Mouse (Mus musculus) intestine, embryonic 14.5 days (tissue): ENCODE measurements around the gene Chek2. TPM values are rescaled to one million over a fixed set of nuclear protein-coding genes. Genes with fewer than 3 reads are reported as not detected.

Source experiments
- ATAC-seq: fragments of 200-750 bp; cut with Nextera tagmentation; replicated peaks from 2 replicates; pipeline ENCODE4 v1.8.0; 2017; ENCODE audit warnings: low read depth, moderate number of reproducible peaks, moderate TSS enrichment, moderate library complexity; ENCODE audit not compliant: low FRiP score, low TSS enrichment
- DNase-seq: peaks from one replicate; pipeline ENCODE4 v3.0.0-alpha.2; 2018; ENCODE audit warnings: low spot score
- H3K27ac ChIP-seq: fragments of 300-500 bp; sonication (generic); 2 replicates; pipeline ENCODE4 v1.5.1; 2014; ENCODE audit warnings: low read depth, mild to moderate bottlenecking, control low read depth
- H3K27me3 ChIP-seq: fragments of 300-500 bp; sonication (generic); replicated peaks from 2 replicates; pipeline ENCODE4 v1.6.1; 2014; ENCODE audit warnings: low read length, control low read depth; ENCODE audit not compliant: control insufficient read depth, insufficient read depth
- H3K36me3 ChIP-seq: fragments of 300-500 bp; sonication (generic); 2 replicates; pipeline ENCODE4 v1.6.1; 2014; ENCODE audit warnings: low read length, control low read depth; ENCODE audit not compliant: control insufficient read depth, insufficient read depth
- H3K4me1 ChIP-seq: fragments of 300-500 bp; sonication (generic); replicated peaks from 2 replicates; pipeline ENCODE4 v1.6.1; 2014; ENCODE audit warnings: low read length, control low read depth, mixed read lengths; ENCODE audit not compliant: control insufficient read depth, insufficient read depth
- H3K4me2 ChIP-seq: fragments of 300-500 bp; sonication (generic); 2 replicates; pipeline ENCODE4 v1.6.1; 2014; ENCODE audit warnings: low read length
- H3K4me3 ChIP-seq: fragments of 300-500 bp; sonication (generic); 2 replicates; pipeline ENCODE4 v1.5.1; 2014; ENCODE audit warnings: low read depth, low read length, control low read depth, mixed read lengths
- H3K9ac ChIP-seq: fragments of 300-500 bp; sonication (generic); 2 replicates; pipeline ENCODE4 v1.6.1; 2014; ENCODE audit warnings: mild to moderate bottlenecking, low read length
- H3K9me3 ChIP-seq: fragments of 300-500 bp; sonication (generic); 2 replicates; pipeline ENCODE4 v1.6.1; 2016; ENCODE audit warnings: low read length, control low read depth; ENCODE audit not compliant: control insufficient read depth
- WGBS: fragments of 180-500 bp; shearing (Covaris S2); extraction: QIAGEN DNeasy Blood & Tissue Kit; methylation state at CpG from one replicate; pipeline ENCODE4 v1.1.7; 2014; 5-methylcytosine and 5-hydroxymethylcytosine counted together
- polyA plus RNA-seq: library from polyadenylated mRNA; unstranded; fragments of >200 nt; fragmentation: Nextera tagmentation; extraction: Ambion mirVana; gene quantifications from 2 replicates; pipeline ENCODE4 v1.2.1, GENCODE M21; 2014

The Chek2 gene
- polyA plus RNA-seq, 1 experiment from 2014 or later: 37.8 TPM

DNA sequence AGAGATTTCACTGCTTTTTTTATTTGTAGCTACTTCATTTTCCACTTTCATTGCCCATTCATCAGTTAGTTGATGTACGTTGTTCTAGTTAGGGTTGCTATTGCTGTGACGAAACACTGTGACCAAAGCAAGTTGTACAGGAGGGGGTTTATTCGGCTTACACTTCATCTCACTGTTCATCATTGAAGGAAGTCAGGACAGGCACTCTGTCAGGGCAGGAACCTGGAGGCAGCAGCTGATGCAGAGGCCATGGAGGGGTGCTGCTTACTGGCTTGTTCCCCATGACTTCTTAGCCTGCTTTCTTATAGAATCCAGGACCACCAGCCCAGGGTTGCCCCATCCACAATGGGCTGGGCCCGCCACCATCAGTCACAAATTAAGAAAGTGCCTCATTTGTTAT lies 59.0 kb downstream of the Chek2 start:
- H3K4me2 ChIP-seq: no peak overlapping the region
- no peak for ATAC-seq
- no peaks in the 10 kb centered on the region for H3K4me1 ChIP-seq
- no peaks in the 10 kb centered on the region for H3K27me3 ChIP-seq
- WGBS: 93% methylated on average over 4 of the region's 4 CpGs
- DNase-seq: no peak
- H3K27ac ChIP-seq: no peak overlapping the region
- H3K9ac ChIP-seq: no peak overlapping the region
- H3K4me3 ChIP-seq: no peak overlapping the region
- no peaks in the 10 kb centered on the region for H3K9me3 ChIP-seq
- peaks cover 30% of the 10 kb centered on the region for H3K36me3 ChIP-seq

DNA sequence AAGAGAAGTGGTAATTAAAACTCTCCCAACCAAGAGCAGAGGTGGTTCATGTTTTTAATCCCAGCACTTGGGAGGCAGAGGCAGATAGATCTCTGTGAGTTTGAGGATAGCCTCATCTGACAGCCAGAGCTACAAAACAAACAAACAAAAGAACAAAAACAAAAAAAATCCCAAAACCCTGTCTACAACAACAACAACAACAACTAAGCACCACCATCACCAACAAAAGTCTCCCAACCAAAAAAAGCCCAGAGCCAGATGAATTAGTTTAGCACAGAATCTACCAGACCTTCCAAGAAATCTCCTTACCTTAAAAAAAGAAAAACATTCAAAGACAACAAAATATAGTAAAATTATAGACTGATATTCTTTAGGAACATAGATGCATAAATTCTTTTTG lies 60.6 kb downstream of the Chek2 start:
- no peak for ATAC-seq

DNA sequence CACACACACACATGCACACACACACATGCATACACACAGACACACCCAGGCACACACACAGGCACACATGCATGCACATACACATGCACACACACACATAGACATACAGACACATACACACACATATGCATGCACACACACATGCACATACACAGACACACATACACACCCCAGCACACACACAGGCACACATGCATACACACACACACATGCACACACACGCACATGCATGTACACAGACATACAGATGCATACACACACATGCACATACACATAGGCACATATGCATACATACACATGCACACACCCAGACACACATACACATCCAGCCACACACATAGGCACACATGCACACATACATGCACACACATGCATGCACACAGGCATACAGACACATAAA lies 66.9 kb downstream of the Chek2 start:
- ATAC-seq (no peak), DNase-seq (no peak)
- Histone ChIP-seq H3K27ac (no peak overlapping the region), H3K4me3 (no peak overlapping the region), H3K27me3 (no peaks in the 10 kb centered on the region), H3K36me3 (0 out of 2 replicates have a peak, but pooled peaks cover 6% of the 10 kb centered on the region), H3K9ac (no peak overlapping the region), H3K4me1 (no peaks in the 10 kb centered on the region), H3K4me2 (no peak overlapping the region), H3K9me3 (no peaks in the 10 kb centered on the region)
- 100% methylated on average over 1 of the region's 1 CpGs for WGBS

More for the DNA sequence above, 60.6 kb downstream of the Chek2 start:
- no peaks in the 10 kb centered on the region for H3K4me1 ChIP-seq
- no peak overlapping the region for H3K27ac ChIP-seq
- no peak for DNase-seq
- no peaks in the 10 kb centered on the region for H3K9me3 ChIP-seq
- H3K4me2 ChIP-seq: no peak overlapping the region
- H3K36me3 ChIP-seq: peaks cover 18% of the 10 kb centered on the region
- no peak overlapping the region for H3K4me3 ChIP-seq
- H3K9ac ChIP-seq: no peak overlapping the region
- no peaks in the 10 kb centered on the region for H3K27me3 ChIP-seq

- no peak overlapping the region for H3K4me2 ChIP-seq
- H3K4me3 ChIP-seq: no peak overlapping the region
- no peaks in the 10 kb centered on the region for H3K9me3 ChIP-seq
- H3K9ac ChIP-seq: no peak overlapping the region
- H3K27me3 ChIP-seq: no peaks in the 10 kb centered on the region
- H3K4me1 ChIP-seq: no peaks in the 10 kb centered on the region
- ATAC-seq: no peak
- DNase-seq: no peak
- 0 out of 2 replicates have a peak, but pooled peaks cover 6% of the 10 kb centered on the region for H3K36me3 ChIP-seq
- no peak overlapping the region for H3K27ac ChIP-seq
Measured at GRCm38 (mm10) chr5:110908879-110909278, 69.1 kb downstream of the Chek2 start.

GRCm38 (mm10) chr5:110909955-110910589 lies 70.3 kb downstream of the Chek2 start:
- no peaks in the 10 kb centered on the region for H3K9me3 ChIP-seq
- H3K27ac ChIP-seq: no peak overlapping the region
- ATAC-seq (no peak), DNase-seq (no peak)
- no peak overlapping the region for H3K4me3 ChIP-seq
- H3K9ac ChIP-seq: no peak overlapping the region
- H3K27me3 ChIP-seq: no peaks in the 10 kb centered on the region
- 88% methylated on average over 4 of the region's 4 CpGs for WGBS
- H3K36me3 ChIP-seq: 0 out of 2 replicates have a peak, but pooled peaks cover 6% of the 10 kb centered on the region
- H3K4me1 ChIP-seq: no peaks in the 10 kb centered on the region
- H3K4me2 ChIP-seq: no peak overlapping the region

DNA sequence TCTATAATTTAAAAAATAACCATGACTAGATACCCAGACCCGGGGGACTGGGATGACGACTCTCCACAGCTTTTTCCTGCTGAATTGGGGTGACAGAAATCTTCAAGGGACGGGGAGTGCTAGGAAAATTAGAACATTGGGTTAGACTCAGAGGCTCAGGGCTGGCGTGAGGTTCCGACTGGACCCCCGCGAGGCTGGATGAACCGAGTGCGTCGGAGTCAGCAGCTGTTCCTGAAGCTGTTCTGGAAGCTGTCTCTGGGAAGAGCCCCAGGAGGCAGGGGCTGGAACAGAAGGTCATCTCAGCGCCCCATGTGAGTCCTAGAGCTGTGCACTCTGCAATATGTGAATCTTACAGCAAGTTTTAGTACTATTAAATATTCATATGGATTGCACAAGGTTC lies 75.1 kb downstream of the Chek2 start:
- no peaks in the 10 kb centered on the region for H3K4me1 ChIP-seq

DNA sequence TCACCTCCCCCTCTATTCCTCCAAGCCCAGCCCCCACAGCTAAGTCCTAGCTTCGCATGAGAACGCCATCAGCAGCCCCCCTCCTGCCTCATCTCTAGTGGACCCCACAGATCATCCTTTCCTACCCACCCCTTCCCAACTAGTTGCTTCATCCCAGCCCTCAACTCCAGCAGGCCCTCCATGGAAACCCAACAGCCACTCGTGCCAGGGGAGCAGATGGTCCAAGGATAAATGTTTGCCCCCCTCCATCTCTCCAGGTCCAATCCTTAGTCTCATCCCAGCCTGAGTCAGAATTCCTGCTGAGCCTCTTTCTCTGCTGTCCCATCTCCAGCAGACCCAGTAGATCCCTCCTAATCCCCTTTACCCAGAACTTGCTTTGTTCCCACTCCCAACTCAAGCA lies 76.5 kb downstream of the Chek2 start:
- Histone ChIP-seq H3K4me3 (no peak overlapping the region), H3K9me3 (no peaks in the 10 kb centered on the region), H3K27ac (no peak overlapping the region), H3K9ac (no peak overlapping the region), H3K4me2 (no peak overlapping the region), H3K36me3 (no peaks in the 10 kb centered on the region), H3K27me3 (no peaks in the 10 kb centered on the region), H3K4me1 (no peaks in the 10 kb centered on the region)
- no peak for DNase-seq
- ATAC-seq: no peak
- WGBS: 88% methylated on average over 3 of the region's 3 CpGs

More for the DNA sequence above, 75.1 kb downstream of the Chek2 start:
- no peaks in the 10 kb centered on the region for H3K9me3 ChIP-seq
- no peaks in the 10 kb centered on the region for H3K27me3 ChIP-seq
- H3K27ac ChIP-seq: no peak overlapping the region
- no peak overlapping the region for H3K9ac ChIP-seq
- H3K4me3 ChIP-seq: no peak overlapping the region
- 78% methylated on average over 11 of the region's 11 CpGs for WGBS
- no peak overlapping the region for H3K4me2 ChIP-seq
- no peak for ATAC-seq
- H3K36me3 ChIP-seq: no peaks in the 10 kb centered on the region
- DNase-seq: no peak

DNA sequence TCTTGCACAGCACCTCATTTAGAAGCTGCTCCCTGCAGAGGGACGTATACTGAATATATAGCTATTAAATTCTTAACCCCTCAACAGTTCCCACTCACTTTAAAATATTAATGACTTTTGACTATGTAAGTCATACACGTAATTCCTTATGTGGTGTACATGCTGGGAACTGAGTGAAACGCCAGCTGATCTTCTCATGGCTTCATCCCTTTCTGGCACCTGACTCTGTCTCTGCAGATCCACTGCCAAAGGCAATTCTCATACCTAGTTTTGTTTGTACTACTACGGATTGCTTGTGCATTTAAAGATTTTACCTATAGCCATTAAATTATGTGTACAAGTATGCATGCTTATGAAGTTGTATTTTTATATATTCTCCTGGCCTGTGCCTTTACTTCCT lies 79.8 kb downstream of the Chek2 start:
- DNase-seq (no peak), ATAC-seq (no peak)
- Histone ChIP-seq H3K27me3 (no peaks in the 10 kb centered on the region), H3K4me1 (no peaks in the 10 kb centered on the region), H3K4me2 (no peak overlapping the region), H3K9me3 (no peaks in the 10 kb centered on the region), H3K27ac (no peak overlapping the region), H3K36me3 (no peaks in the 10 kb centered on the region), H3K9ac (no peak overlapping the region), H3K4me3 (no peak overlapping the region)
- WGBS: 88% methylated on average over 4 of the region's 4 CpGs

DNA sequence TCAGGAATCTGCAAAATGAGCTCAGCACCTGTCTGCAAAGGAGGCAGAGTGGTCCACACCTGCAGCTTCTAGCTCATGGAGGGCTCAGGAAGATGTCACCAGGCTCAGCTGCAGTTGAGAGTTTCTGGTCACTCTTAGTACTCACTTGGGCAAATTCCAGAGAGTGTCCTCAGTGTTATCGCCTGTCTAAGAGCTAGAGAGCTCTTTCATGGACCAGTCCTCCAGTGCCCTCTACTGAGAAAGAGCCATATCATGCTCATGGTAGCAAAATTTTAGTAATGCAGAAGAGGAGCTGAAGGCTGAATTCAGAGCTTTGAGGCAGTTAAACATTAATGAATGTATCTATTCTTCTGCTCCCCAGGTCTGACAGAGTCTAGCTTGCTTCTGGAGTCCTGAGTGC lies 83.6 kb downstream of the Chek2 start:
- Histone ChIP-seq H3K4me1 (no peaks in the 10 kb centered on the region), H3K9ac (no peak overlapping the region), H3K9me3 (no peaks in the 10 kb centered on the region), H3K27me3 (no peaks in the 10 kb centered on the region), H3K4me2 (no peak overlapping the region), H3K27ac (no peak overlapping the region), H3K36me3 (no peaks in the 10 kb centered on the region), H3K4me3 (no peak overlapping the region)
- ATAC-seq (no peak), DNase-seq (no peak)
- WGBS: 17% methylated on average over 1 of the region's 1 CpGs
